Comparison of ENCODE assay signal across 29 mouse cellular contexts in the genomic region with DNA sequence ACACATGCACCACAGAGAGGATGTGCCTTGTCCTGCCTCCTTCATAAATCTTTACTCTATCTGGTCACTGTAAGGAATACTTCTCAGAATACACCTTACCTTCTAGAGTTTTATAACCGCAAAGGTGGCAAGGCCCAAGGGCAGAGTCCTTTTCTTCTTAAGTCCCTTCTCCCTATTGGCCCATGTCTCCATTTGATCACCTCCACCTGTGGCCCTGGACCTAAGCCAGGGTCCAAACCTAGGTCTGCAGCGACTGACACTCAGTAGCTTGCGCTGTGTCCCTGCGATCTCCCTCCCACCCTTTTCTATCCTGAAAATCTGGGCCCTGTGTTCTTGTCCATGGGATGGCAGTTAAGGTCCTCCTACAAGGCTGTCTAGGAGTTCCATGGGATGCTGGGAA. TPM values are rescaled to one million over a fixed set of nuclear protein-coding genes. Genes with fewer than 3 reads are reported as not detected.
DNase-seq lines count a peak whose midpoint lies in the region; ATAC-seq and TF ChIP-seq lines count a peak whose summit lies in the region.
"Had no signal": no experiment of that assay in that cellular context is flagged by ENCODE, and none has a peak within 500 bp of the region (broad histone marks: within the 10 kb centered on the region; RNA-seq: fewer than 3 reads in every experiment).

No protein-coding gene starts in this region.

- 90% methylated on average over 4 of the region's 4 CpGs for WGBS in kidney, embryonic 16.5 days
- WGBS in intestine, postnatal 0 days, result 55% methylated on average over 4 of the region's 4 CpGs
- 91% methylated on average over 4 of the region's 4 CpGs for WGBS in stomach, embryonic 15.5 days

- H3K9me3 ChIP-seq in kidney, embryonic 16.5 days (ENCODE audit: low read length), result no peaks in the 10 kb centered on the region
- H3K9me3 ChIP-seq in intestine, postnatal 0 days (ENCODE audit: control insufficient read depth), result no peaks in the 10 kb centered on the region
- no peaks in the 10 kb centered on the region for H3K9me3 ChIP-seq in stomach, embryonic 15.5 days
- H3K9me3 ChIP-seq: embryonic facial prominence, embryonic 10.5 days; embryonic facial prominence, embryonic 13.5 days; forebrain, embryonic 10.5 days; forebrain, embryonic 13.5 days; heart, embryonic 12.5 days; heart, embryonic 15.5 days; hindbrain, embryonic 10.5 days had no signal

- no peaks in the 10 kb centered on the region for H3K27me3 ChIP-seq in kidney, embryonic 16.5 days (ENCODE audit: insufficient read depth, low read length)
- no peaks in the 10 kb centered on the region for H3K27me3 ChIP-seq in intestine, postnatal 0 days (replicated peaks; ENCODE audit: control insufficient read depth, insufficient read depth, low read length)
- H3K27me3 ChIP-seq in stomach, embryonic 15.5 days (replicated peaks), result no peaks in the 10 kb centered on the region
- H3K27me3 ChIP-seq: embryonic facial prominence, embryonic 13.5 days; forebrain, embryonic 13.5 days; heart, embryonic 15.5 days; hindbrain, embryonic 13.5 days had no signal

- no peak overlapping the region for H3K4me2 ChIP-seq in kidney, embryonic 16.5 days (replicated peaks; ENCODE audit: low read depth, low read length)
- H3K4me2 ChIP-seq in intestine, postnatal 0 days (replicated peaks; ENCODE audit: low read depth), result no peak overlapping the region
- H3K4me2 ChIP-seq in stomach, embryonic 15.5 days, result no peak overlapping the region
- H3K4me2 ChIP-seq: embryonic facial prominence, embryonic 13.5 days; forebrain, embryonic 13.5 days; heart, embryonic 12.5 days; heart, embryonic 15.5 days; hindbrain, embryonic 13.5 days had no signal

- ATAC-seq in kidney, embryonic 16.5 days (ENCODE audit: low FRiP score, low TSS enrichment), result no peak
- ATAC-seq in intestine, postnatal 0 days, result peak; percentile 82
- ATAC-seq in stomach, embryonic 15.5 days (ENCODE audit: insufficient read depth, low FRiP score, low read depth), result no peak
- ATAC-seq in erythroblast, adult 5-6 weeks (replicated peaks; ENCODE audit: low FRiP score, poor library complexity, severe bottlenecking), result no peak
- ATAC-seq in megakaryocyte progenitor cell, adult 5-6 weeks (replicated peaks; ENCODE audit: poor library complexity), result no peak
- ATAC-seq: CD4-positive, CD25-positive, alpha-beta regulatory T cell, adult 4 months; forebrain, embryonic 13.5 days; forebrain, embryonic 16.5 days; hindbrain, postnatal 0 days had no signal

- DNase-seq in kidney, adult 8-10 months, result no peak
- no peak for DNase-seq in spleen, adult 18-20 months
- DNase-seq: adrenal gland, adult 2 months; adrenal gland, postnatal 14 days; cerebellum, adult 11-12 months; cerebellum, adult 8-10 months; cerebellum, postnatal 10 days; cerebellum, postnatal 36 days; embryo, embryonic 11 days; gastrocnemius, postnatal 10 days; gastrocnemius, postnatal 36 days; heart, postnatal 10 days; heart, postnatal 36 days had no signal

- H3K9ac ChIP-seq in kidney, embryonic 16.5 days (replicated peaks; ENCODE audit: low read length), result no peak overlapping the region
- H3K9ac ChIP-seq in intestine, postnatal 0 days (ENCODE audit: low read depth, low read length), result no peak overlapping the region
- no peak overlapping the region for H3K9ac ChIP-seq in stomach, embryonic 15.5 days
- H3K9ac ChIP-seq: embryonic facial prominence, embryonic 13.5 days; forebrain, embryonic 13.5 days; heart, embryonic 12.5 days; heart, embryonic 15.5 days; hindbrain, embryonic 13.5 days had no signal

- H3K4me1 ChIP-seq in kidney, embryonic 16.5 days (ENCODE audit: insufficient read depth, low read length), result peaks cover 8% of the 10 kb centered on the region; the same call in 1 of the 2 replicates
- H3K4me1 ChIP-seq in intestine, postnatal 0 days (replicated peaks; ENCODE audit: control insufficient read depth, insufficient read depth, low read length), result peaks cover 12% of the 10 kb centered on the region
- peaks cover 13% of the 10 kb centered on the region; the same call in 1 of the 2 replicates for H3K4me1 ChIP-seq in stomach, embryonic 15.5 days
- H3K4me1 ChIP-seq: embryonic facial prominence, embryonic 13.5 days; forebrain, embryonic 13.5 days; hindbrain, embryonic 13.5 days had no signal

- TF ChIP-seq CTCF in intestine, postnatal 0 days (IDR thresholded peaks at IDR 0.05; ENCODE audit: low read depth), result no peak

- H3K36me3 ChIP-seq in kidney, embryonic 16.5 days (ENCODE audit: insufficient read depth, low read length), result no peaks in the 10 kb centered on the region
- H3K36me3 ChIP-seq in intestine, postnatal 0 days (ENCODE audit: control insufficient read depth, insufficient read depth), result no peaks in the 10 kb centered on the region
- H3K36me3 ChIP-seq in stomach, embryonic 15.5 days, result no peaks in the 10 kb centered on the region
- H3K36me3 ChIP-seq: embryonic facial prominence, embryonic 10.5 days; embryonic facial prominence, embryonic 13.5 days; forebrain, embryonic 10.5 days; heart, embryonic 12.5 days; heart, embryonic 15.5 days; hindbrain, embryonic 10.5 days; hindbrain, embryonic 13.5 days had no signal

- H3K4me3 ChIP-seq in kidney, embryonic 16.5 days (ENCODE audit: low read length), result no peak overlapping the region
- H3K4me3 ChIP-seq in intestine, postnatal 0 days (ENCODE audit: low read depth, low read length), result no peak overlapping the region
- no peak overlapping the region for H3K4me3 ChIP-seq in stomach, embryonic 15.5 days (replicated peaks)
- H3K4me3 ChIP-seq: embryonic facial prominence, embryonic 10.5 days; embryonic facial prominence, embryonic 13.5 days; forebrain, embryonic 10.5 days; forebrain, embryonic 13.5 days; heart, embryonic 12.5 days; heart, embryonic 15.5 days; hindbrain, embryonic 10.5 days; hindbrain, embryonic 13.5 days had no signal

- H3K27ac ChIP-seq in kidney, embryonic 16.5 days (ENCODE audit: low read length), result peak overlapping the region; percentile 20; the same call in 1 of the 2 replicates
- peak overlapping the region; percentile 85 for H3K27ac ChIP-seq in intestine, postnatal 0 days (ENCODE audit: low read depth, low read length)
- H3K27ac ChIP-seq in stomach, embryonic 15.5 days, result peak overlapping the region; percentile 65
- H3K27ac ChIP-seq: embryonic facial prominence, embryonic 10.5 days; embryonic facial prominence, embryonic 13.5 days; forebrain, embryonic 10.5 days; forebrain, embryonic 13.5 days; heart, embryonic 15.5 days; hindbrain, embryonic 10.5 days; hindbrain, embryonic 13.5 days; hindbrain, postnatal 0 days had no signal

RNA-seq across cellular contexts. Expression of a gene that starts 41.4 kb away (rescaled TPM):
- polyA plus RNA-seq in kidney, embryonic 16.5 days (2015; fragmentation: Nextera tagmentation; extraction: Ambion mirVana), result 35.0 and 35.2 TPM in 2 replicates
- polyA plus RNA-seq in intestine, postnatal 0 days (2015; fragmentation: Nextera tagmentation; extraction: Ambion mirVana), result 5.8 and 6.3 TPM in 2 replicates
- polyA plus RNA-seq in stomach, embryonic 15.5 days (2015; fragmentation: Nextera tagmentation; extraction: Ambion mirVana), result 26.6 and 27.2 TPM in 2 replicates
- 1.0 and 2.9 TPM in 2 replicates for total RNA-seq in erythroblast, adult 5-6 weeks (2015; ENCODE audit: low replicate concordance)
- 1.3 and 4.0 TPM in 2 replicates for total RNA-seq in erythroblast, adult 5-6 weeks (2017; ENCODE audit: low replicate concordance)
- total RNA-seq in megakaryocyte progenitor cell, adult 5-6 weeks (2015), result 12.9 and 15.2 TPM in 2 replicates
- 12.3 and 25.9 TPM in 2 replicates for total RNA-seq in megakaryocyte progenitor cell, adult 5-6 weeks (2017)

Comparison
In these comparisons a context has a peak if more than half of its experiments do, and no peak if none do; other contexts are left out.
1. H3K27ac ChIP-seq: peak in every context shown above with its lines; median percentile 85 in intestine, postnatal 0 days; 65 in stomach, embryonic 15.5 days; 20 in kidney, embryonic 16.5 days.